Mouse (Mus musculus): ENCODE measurements at regions not wholly inside any gene's neighbourhood (a gene's known extent, or its start where the extent isn't known, plus 50 kb on each side); places are given as distances from the start of the nearest gene placed in this dataset.
"Not testable (repeated sequence)": the region's sequence is repeated elsewhere in the genome, so short reads cannot be mapped to it uniquely, and the experiment has no call there.

- DNase-seq (ENCODE audit: low read depth, low spot score) = no peak
- Histone ChIP-seq H3K27me3 (ENCODE audit: control insufficient read depth in 1 of 2, insufficient read depth in 2 of 2, low read length in 2 of 2) (no peaks in the 10 kb centered on the region; a peak in 1 of 4 replicates), H3K36me3 (ENCODE audit: control insufficient read depth in 1 of 2, insufficient read depth in 2 of 2, low read length in 2 of 2) (no peaks in the 10 kb centered on the region), H3K4me1 (ENCODE audit: control insufficient read depth in 1 of 2, insufficient read depth in 2 of 2, low read length in 2 of 2) (no peaks in the 10 kb centered on the region), H3K79me2 (ENCODE audit: control insufficient read depth, insufficient read depth, low read length, poor library complexity) (no peaks in the 10 kb centered on the region), H3K27ac (ENCODE audit: control insufficient read depth, low read depth, low read length) (no peak overlapping the region), H3K4me3 (ENCODE audit: control insufficient read depth in 1 of 2, insufficient read depth in 1 of 2, low read depth in 2 of 2, low read length in 2 of 2) (no peak overlapping the region), H3K9ac (ENCODE audit: control insufficient read depth, low read depth, low read length, poor library complexity, severe bottlenecking) (no peak overlapping the region), H3K9me3 (replicated peaks; ENCODE audit: insufficient read depth, low read length) (no peaks in the 10 kb centered on the region)
- no peak for TF ChIP-seq MYB (IDR thresholded peaks at IDR 0.05; ENCODE audit: low read depth, low read length)
- no peak for TF ChIP-seq RCOR1 (IDR thresholded peaks at IDR 0.05; ENCODE audit: low read depth, low read length)
- no peak for TF ChIP-seq SMC3 (IDR thresholded peaks at IDR 0.05; ENCODE audit: low read depth, low read length)
- no peak for TF ChIP-seq CHD1 (IDR thresholded peaks at IDR 0.05; ENCODE audit: low read depth, low read length)
- no peak for TF ChIP-seq NELFE (IDR thresholded peaks at IDR 0.05; ENCODE audit: low read depth, low read length)
- no peak for TF ChIP-seq GABPA (IDR thresholded peaks at IDR 0.05; ENCODE audit: low read depth, low read length)
- no peak for TF ChIP-seq TCF12 (IDR thresholded peaks at IDR 0.05; ENCODE audit: low read depth, low read length)
- no peak for TF ChIP-seq MAFK (IDR thresholded peaks at IDR 0.05; ENCODE audit: borderline replicate concordance, low read depth, low read length)
- TF ChIP-seq ZC3H11A (IDR thresholded peaks at IDR 0.05; ENCODE audit: low read depth, low read length) = no peak
- no peak for TF ChIP-seq POLR2AphosphoS5 (IDR thresholded peaks at IDR 0.05; ENCODE audit: borderline replicate concordance, low read depth, low read length)
- no peak for TF ChIP-seq ETS1 (IDR thresholded peaks at IDR 0.05; ENCODE audit: low read depth, low read length)
- no peak for TF ChIP-seq ELF1 (IDR thresholded peaks at IDR 0.05; ENCODE audit: low read depth, low read length)
- TF ChIP-seq EP300 (IDR thresholded peaks at IDR 0.05; ENCODE audit: low read depth in 1 of 2, low read length in 2 of 2) = no peak
- TF ChIP-seq MAX (IDR thresholded peaks at IDR 0.05; ENCODE audit: low read length) = no peak
- TF ChIP-seq BHLHE40 (IDR thresholded peaks at IDR 0.05; ENCODE audit: borderline replicate concordance, low read depth, low read length) = no peak
- TF ChIP-seq MAZ (IDR thresholded peaks at IDR 0.05; ENCODE audit: low read depth, low read length) = no peak
- no peak for TF ChIP-seq TBP (IDR thresholded peaks at IDR 0.05; ENCODE audit: low read depth, low read length)
- TF ChIP-seq USF1 (IDR thresholded peaks at IDR 0.05; ENCODE audit: low read depth, low read length) = no peak
- TF ChIP-seq NRF1 (IDR thresholded peaks at IDR 0.05; ENCODE audit: insufficient read depth, low read depth, low read length, poor library complexity, severe bottlenecking) = no peak
- TF ChIP-seq MXI1 (IDR thresholded peaks at IDR 0.05; ENCODE audit: low read depth, low read length) = no peak
Measured at GRCm38 (mm10) chr11:121894801-121895200, 64.8 kb downstream of the Ptchd3 start.

- not testable (repeated sequence) for H3K36me3 ChIP-seq (ENCODE audit: control insufficient read depth in 1 of 2, insufficient read depth in 2 of 2, low read length in 2 of 2); H3K27ac ChIP-seq (ENCODE audit: control insufficient read depth, low read depth, low read length); H3K9ac ChIP-seq (ENCODE audit: control insufficient read depth, low read depth, low read length, poor library complexity, severe bottlenecking)
Measured at GRCm38 (mm10) chr11:121904393-121904792, 74.3 kb downstream of the Ptchd3 start.

GRCm38 (mm10) chr11:121924631-121925030 is 94.6 kb downstream of the Ptchd3 start:
- not testable (repeated sequence) for DNase-seq (ENCODE audit: low read depth, low spot score); H3K79me2 ChIP-seq (ENCODE audit: control insufficient read depth, insufficient read depth, low read length, poor library complexity); H3K4me1 ChIP-seq (ENCODE audit: control insufficient read depth in 1 of 2, insufficient read depth in 2 of 2, low read length in 2 of 2); H3K36me3 ChIP-seq (ENCODE audit: control insufficient read depth in 1 of 2, insufficient read depth in 2 of 2, low read length in 2 of 2); H3K27ac ChIP-seq (ENCODE audit: control insufficient read depth, low read depth, low read length); H3K4me3 ChIP-seq (ENCODE audit: control insufficient read depth in 1 of 2, insufficient read depth in 1 of 2, low read depth in 2 of 2, low read length in 2 of 2); H3K9ac ChIP-seq (ENCODE audit: control insufficient read depth, low read depth, low read length, poor library complexity, severe bottlenecking); H3K27me3 ChIP-seq (ENCODE audit: control insufficient read depth in 1 of 2, insufficient read depth in 2 of 2, low read length in 2 of 2); H3K9me3 ChIP-seq (replicated peaks; ENCODE audit: insufficient read depth, low read length)

More at GRCm38 (mm10) chr11:121904393-121904792, 74.3 kb downstream of the Ptchd3 start:
- H3K9me3 ChIP-seq (replicated peaks; ENCODE audit: insufficient read depth, low read length); H3K4me3 ChIP-seq (ENCODE audit: control insufficient read depth in 1 of 2, insufficient read depth in 1 of 2, low read depth in 2 of 2, low read length in 2 of 2); H3K79me2 ChIP-seq (ENCODE audit: control insufficient read depth, insufficient read depth, low read length, poor library complexity); H3K4me1 ChIP-seq (ENCODE audit: control insufficient read depth in 1 of 2, insufficient read depth in 2 of 2, low read length in 2 of 2); H3K27me3 ChIP-seq (ENCODE audit: control insufficient read depth in 1 of 2, insufficient read depth in 2 of 2, low read length in 2 of 2); DNase-seq (ENCODE audit: low read depth, low spot score): not testable (repeated sequence)

DNA sequence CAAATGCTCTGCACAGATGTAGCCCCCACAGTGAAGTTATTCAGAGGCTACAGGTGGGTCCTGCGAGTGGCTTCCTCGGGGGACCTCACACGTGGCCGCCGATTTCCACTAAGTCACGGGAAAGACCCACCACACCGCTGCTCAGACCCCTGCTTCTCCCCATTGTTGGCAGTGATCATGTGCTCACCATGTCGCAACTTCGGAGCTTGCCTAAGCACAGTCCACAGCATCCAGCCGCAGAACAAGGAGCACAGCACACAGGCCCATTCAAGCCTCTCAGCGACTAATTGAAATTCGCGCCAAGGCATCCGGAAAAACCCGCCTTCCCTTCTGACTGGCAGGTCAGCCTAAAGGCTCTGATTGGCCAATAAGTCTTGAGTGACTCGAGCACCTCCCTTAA is 95.0 kb downstream of the Ptchd3 start:
- H3K4me3 ChIP-seq (ENCODE audit: control insufficient read depth in 1 of 2, insufficient read depth in 1 of 2, low read depth in 2 of 2, low read length in 2 of 2); H3K27me3 ChIP-seq (ENCODE audit: control insufficient read depth in 1 of 2, insufficient read depth in 2 of 2, low read length in 2 of 2): not testable (repeated sequence)

More for the DNA sequence above, 95.0 kb downstream of the Ptchd3 start:
- DNase-seq (ENCODE audit: low read depth, low spot score); H3K9ac ChIP-seq (ENCODE audit: control insufficient read depth, low read depth, low read length, poor library complexity, severe bottlenecking); H3K36me3 ChIP-seq (ENCODE audit: control insufficient read depth in 1 of 2, insufficient read depth in 2 of 2, low read length in 2 of 2); H3K4me1 ChIP-seq (ENCODE audit: control insufficient read depth in 1 of 2, insufficient read depth in 2 of 2, low read length in 2 of 2); H3K9me3 ChIP-seq (replicated peaks; ENCODE audit: insufficient read depth, low read length); H3K79me2 ChIP-seq (ENCODE audit: control insufficient read depth, insufficient read depth, low read length, poor library complexity); H3K27ac ChIP-seq (ENCODE audit: control insufficient read depth, low read depth, low read length): not testable (repeated sequence)

All from MEL (cell line).